Mouse (Mus musculus) embryonic facial prominence, embryonic 10.5 days (tissue): ENCODE data around the gene Krt32. TPM values are rescaled to one million over a fixed set of nuclear protein-coding genes. Genes with fewer than 3 reads are reported as not detected.

ENCODE experiments used
- DNase-seq: peaks from one replicate; pipeline ENCODE4 v3.0.0-alpha.2; 2017; ENCODE audit warnings: low spot score
- H3K27ac ChIP-seq: fragments of 300-500 bp; sonication (generic); replicated peaks from 2 replicates; pipeline ENCODE4 v1.5.1; 2016; ENCODE audit warnings: mild to moderate bottlenecking
- H3K27me3 ChIP-seq: fragments of 300-500 bp; sonication (generic); replicated peaks from 2 replicates; pipeline ENCODE4 v1.6.1; 2016; ENCODE audit warnings: low read depth, mild to moderate bottlenecking; ENCODE audit not compliant: poor library complexity, severe bottlenecking
- H3K36me3 ChIP-seq: fragments of 300-500 bp; sonication (generic); replicated peaks from 2 replicates; pipeline ENCODE4 v1.6.1; 2016; ENCODE audit warnings: mild to moderate bottlenecking, moderate library complexity
- H3K4me1 ChIP-seq: fragments of 300-500 bp; sonication (generic); 2 replicates; pipeline ENCODE4 v1.6.1; 2016
- H3K4me3 ChIP-seq: fragments of 300-500 bp; sonication (generic); 2 replicates; pipeline ENCODE4 v1.5.1; 2016; ENCODE audit warnings: mild to moderate bottlenecking, moderate library complexity
- H3K9me3 ChIP-seq: fragments of 300-500 bp; sonication (generic); 2 replicates; pipeline ENCODE4 v1.6.1; 2016; ENCODE audit warnings: mild to moderate bottlenecking
- WGBS: fragments of 180-500 bp; shearing (Covaris S2); methylation state at CpG from one replicate; pipeline ENCODE4 v1.1.7; 2016; 5-methylcytosine and 5-hydroxymethylcytosine counted together
- polyA plus RNA-seq: library from polyadenylated mRNA; unstranded; fragments of >200 nt; fragmentation: Nextera tagmentation; extraction: Ambion mirVana; gene quantifications from 2 replicates; pipeline ENCODE4 v1.2.1, GENCODE M21; 2016

Gene Krt32
- polyA plus RNA-seq, 1 experiment from 2014 or later, result not detected

DNA sequence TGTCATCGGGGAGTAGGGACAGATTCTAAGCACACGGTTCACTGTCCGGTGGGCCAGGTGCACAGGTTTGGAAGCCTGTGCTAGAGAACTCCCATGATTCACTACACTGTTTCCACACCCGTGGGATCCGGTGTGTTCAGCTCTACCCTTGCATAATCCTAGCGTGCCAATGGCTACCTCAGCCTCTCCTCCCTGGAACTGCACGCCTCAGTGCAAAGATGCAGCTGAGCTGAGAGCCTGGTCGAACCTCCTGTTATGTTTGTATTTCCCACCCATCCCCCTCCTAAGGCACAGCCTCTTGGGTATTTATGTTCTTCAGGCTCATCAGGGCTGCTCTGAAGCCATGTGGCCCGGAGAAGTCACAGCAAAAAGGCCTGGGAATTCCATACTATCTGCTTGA, 9.8 kb upstream of the Krt32 start:
- no peak overlapping the region for H3K27ac ChIP-seq
- 74% methylated on average over 9 of the region's 9 CpGs for WGBS
- no peaks in the 10 kb centered on the region for H3K36me3 ChIP-seq
- H3K4me3 ChIP-seq, result no peak overlapping the region
- no peak for DNase-seq
- peaks cover 17% of the 10 kb centered on the region for H3K4me1 ChIP-seq
- no peaks in the 10 kb centered on the region for H3K27me3 ChIP-seq
- no peaks in the 10 kb centered on the region for H3K9me3 ChIP-seq

- Histone ChIP-seq H3K4me3 (no peak within 1 kb of the TSS), H3K4me1 (peaks cover 19% of the 10 kb centered on the region), H3K27me3 (no peaks in the 10 kb centered on the region), H3K36me3 (no peaks in the 10 kb centered on the region), H3K9me3 (no peaks in the 10 kb centered on the region), H3K27ac (no peak within 1 kb of the TSS)
- no peak for DNase-seq
- 86% methylated on average over 9 of the region's 9 CpGs for whole genome bisulfite sequencing
Measured at GRCm38 (mm10) chr11:100096141-100096540, 8.1 kb upstream of the Krt32 start, which contains the start of gene Krt35. Gene Krt35, minus strand, starts transcription at chr11:100096241.

GRCm38 (mm10) chr11:100088378-100089025, 476 bp upstream of the Krt32 start:
- H3K27me3 ChIP-seq, result no peaks in the 10 kb centered on the region
- H3K27ac ChIP-seq, result no peak overlapping the region
- 0 out of 2 replicates have a peak, but pooled peaks cover 2% of the 10 kb centered on the region for H3K9me3 ChIP-seq
- peaks cover 2% of the 10 kb centered on the region; the same call in 1 of the 2 replicates for H3K4me1 ChIP-seq
- H3K36me3 ChIP-seq, result no peaks in the 10 kb centered on the region
- WGBS, result 70% methylated on average over 7 of the region's 7 CpGs
- H3K4me3 ChIP-seq, result no peak overlapping the region
- no peak for DNase-seq

DNA sequence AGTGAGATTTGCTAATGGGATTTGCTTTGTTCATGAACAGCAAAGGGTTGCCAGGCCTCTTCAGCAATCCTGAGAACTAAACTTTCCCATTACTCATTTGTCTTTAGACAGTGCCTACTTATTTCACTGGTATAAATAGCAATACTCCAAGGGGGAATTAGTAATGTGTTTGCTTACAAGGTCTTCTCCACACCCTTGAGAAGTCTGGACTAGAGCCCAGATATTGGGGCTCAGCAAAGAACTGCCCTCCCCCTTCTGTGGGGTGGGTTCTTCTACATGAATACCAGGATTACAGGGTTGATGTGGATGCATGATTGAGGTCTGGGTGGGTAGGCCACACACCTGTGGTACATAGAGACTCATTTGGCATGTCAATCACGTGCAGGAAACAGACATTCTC, 14.2 kb downstream of the Krt32 start:
- no peak for DNase-seq
- 64% methylated on average over 1 of the region's 1 CpGs for WGBS
- no peaks in the 10 kb centered on the region for H3K4me1 ChIP-seq
- H3K9me3 ChIP-seq, result no peaks in the 10 kb centered on the region
- H3K36me3 ChIP-seq, result no peaks in the 10 kb centered on the region
- H3K4me3 ChIP-seq, result no peak overlapping the region
- H3K27me3 ChIP-seq, result no peaks in the 10 kb centered on the region
- H3K27ac ChIP-seq, result no peak overlapping the region

DNA sequence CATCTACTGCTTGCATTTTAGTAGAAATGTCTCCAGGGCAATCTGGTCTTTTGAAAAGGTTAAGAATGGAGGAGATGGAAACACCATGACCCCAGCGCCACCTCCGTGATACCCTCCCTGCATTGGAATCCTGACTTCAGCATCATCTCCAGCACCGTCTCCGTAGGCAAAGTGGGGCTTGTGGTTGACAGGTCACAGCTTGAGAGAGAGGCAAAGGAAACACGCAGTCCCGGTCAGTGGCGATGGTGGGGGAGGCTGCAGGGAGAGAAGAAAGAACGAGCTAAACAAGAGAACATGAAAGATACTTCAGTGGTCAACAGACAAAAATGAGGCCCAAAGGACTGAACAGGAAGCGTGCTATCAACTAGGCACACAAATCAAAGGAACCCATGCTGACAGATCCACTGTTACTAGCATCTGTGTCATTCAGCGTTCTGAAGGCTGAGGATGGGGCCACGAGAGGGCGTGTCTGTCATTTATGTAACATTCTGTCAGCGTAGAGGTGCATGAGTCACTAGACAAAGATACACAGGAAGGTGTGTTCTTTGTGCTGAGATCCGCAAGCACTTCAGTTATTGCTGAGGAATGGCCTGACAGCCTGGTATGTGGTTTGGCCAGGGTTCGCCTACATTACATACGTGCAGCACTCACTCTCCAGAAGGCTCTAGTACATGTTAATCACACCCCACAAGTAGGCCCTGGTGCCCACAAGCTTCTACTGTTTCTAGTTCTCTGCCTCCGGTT, 20.6 kb downstream of the Krt32 start:
- Histone ChIP-seq H3K27ac (no peak overlapping the region), H3K36me3 (no peaks in the 10 kb centered on the region), H3K27me3 (no peaks in the 10 kb centered on the region), H3K9me3 (no peaks in the 10 kb centered on the region), H3K4me1 (no peaks in the 10 kb centered on the region), H3K4me3 (no peak overlapping the region)
- DNase-seq, result no peak
- WGBS, result 84% methylated on average over 17 of the region's 17 CpGs

DNA sequence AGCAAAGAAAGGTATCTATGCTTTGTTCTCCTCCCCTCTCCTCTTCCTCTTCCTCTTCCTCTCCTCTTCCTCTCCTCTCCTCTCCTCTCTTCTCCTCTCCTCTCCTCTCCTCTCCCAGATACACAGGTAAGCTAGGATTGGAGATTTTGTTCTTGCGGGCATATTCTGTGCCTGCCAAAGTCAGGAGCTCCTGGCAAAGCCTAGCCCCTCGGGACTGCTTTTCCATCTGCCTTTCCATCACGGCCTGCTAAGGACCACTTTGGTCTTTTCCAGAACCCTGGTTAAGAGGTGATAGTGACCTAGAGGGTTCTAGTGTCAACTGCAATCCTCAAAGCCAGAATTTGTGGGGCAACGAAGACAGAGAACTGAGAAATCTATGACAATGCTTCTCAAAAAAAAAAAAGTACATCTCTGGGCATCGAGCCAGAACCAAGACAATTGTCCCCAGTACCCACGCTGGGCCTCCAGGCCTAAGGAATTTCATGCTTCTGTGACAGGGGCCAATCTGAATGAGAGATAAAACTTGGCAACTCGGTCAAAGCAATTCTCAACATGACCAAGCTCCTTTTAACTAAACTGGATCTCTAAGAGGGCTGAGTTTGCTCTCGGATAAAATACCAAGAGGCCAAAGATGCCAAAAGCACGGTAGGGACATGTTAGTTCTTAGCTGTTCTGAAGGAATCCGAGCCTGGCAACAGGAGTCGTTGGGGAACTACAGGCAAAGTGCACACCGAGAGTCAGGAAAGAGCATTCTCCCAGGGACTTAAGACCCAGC, 21.6 kb downstream of the Krt32 start:
- Histone ChIP-seq H3K36me3 (no peaks in the 10 kb centered on the region), H3K27me3 (no peaks in the 10 kb centered on the region), H3K4me3 (no peak overlapping the region), H3K27ac (no peak overlapping the region), H3K9me3 (no peaks in the 10 kb centered on the region), H3K4me1 (no peaks in the 10 kb centered on the region)
- WGBS, result 85% methylated on average over 12 of the region's 12 CpGs
- no peak for DNase-seq

DNA sequence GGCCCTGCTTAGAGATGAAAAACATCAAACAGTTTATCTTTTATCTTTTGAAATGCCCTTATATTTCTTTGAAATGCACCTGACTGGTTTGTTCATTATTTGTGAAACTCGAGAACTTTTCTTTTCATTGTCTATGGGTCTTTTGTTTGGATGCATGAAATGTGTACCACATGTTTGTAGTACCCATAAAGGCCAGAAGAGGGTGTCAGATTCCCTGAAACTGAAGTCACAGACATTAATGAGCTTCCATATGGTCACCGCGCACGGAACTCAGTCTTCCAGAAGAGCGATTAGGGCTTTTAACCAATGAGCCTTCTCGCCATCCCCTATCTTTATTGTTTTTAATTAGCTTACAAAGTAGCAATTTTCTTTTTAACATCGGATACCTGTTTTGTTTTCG, 29.2 kb downstream of the Krt32 start:
- DNase-seq, result no peak

GRCm38 (mm10) chr11:100055686-100056655, 32.1 kb downstream of the Krt32 start:
- no peaks in the 10 kb centered on the region for H3K4me1 ChIP-seq
- 77% methylated on average over 9 of the region's 9 CpGs for WGBS
- no peaks in the 10 kb centered on the region for H3K27me3 ChIP-seq
- no peaks in the 10 kb centered on the region for H3K36me3 ChIP-seq
- H3K4me3 ChIP-seq, result no peak overlapping the region
- no peaks in the 10 kb centered on the region for H3K9me3 ChIP-seq
- DNase-seq, result no peak
- H3K27ac ChIP-seq, result no peak overlapping the region

More for the DNA sequence above, 29.2 kb downstream of the Krt32 start:
- WGBS, result 74% methylated on average over 8 of the region's 8 CpGs
- Histone ChIP-seq H3K27ac (no peak overlapping the region), H3K27me3 (no peaks in the 10 kb centered on the region), H3K9me3 (no peaks in the 10 kb centered on the region), H3K4me1 (no peaks in the 10 kb centered on the region), H3K36me3 (no peaks in the 10 kb centered on the region), H3K4me3 (no peak overlapping the region)

DNA sequence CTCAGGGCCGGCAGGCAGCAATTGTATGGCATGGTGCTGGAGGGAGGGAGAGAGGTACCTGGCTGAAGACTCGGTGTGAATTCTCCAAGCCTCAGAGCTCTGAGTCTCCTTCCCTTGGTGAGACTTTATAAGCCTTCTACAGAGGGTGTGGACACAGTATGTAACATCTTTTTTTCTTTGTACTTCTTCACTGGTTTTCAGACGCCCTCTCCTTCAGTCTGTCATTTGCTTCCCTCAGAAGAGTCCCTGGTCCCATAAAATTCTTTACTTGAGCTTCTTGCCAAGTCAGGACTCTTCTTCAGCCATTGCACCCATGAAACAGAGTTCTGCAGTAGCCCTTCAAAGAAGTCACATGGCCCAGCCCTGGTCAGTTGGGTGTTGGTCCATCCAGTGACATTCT, 37.6 kb downstream of the Krt32 start, which contains the start of gene Krt31:
Gene Krt31 (minus strand): TSS at position 101 of the 400 bp plus-strand sequence.
- no peak for DNase-seq
- WGBS, result 86% methylated on average over 3 of the region's 3 CpGs

DNA sequence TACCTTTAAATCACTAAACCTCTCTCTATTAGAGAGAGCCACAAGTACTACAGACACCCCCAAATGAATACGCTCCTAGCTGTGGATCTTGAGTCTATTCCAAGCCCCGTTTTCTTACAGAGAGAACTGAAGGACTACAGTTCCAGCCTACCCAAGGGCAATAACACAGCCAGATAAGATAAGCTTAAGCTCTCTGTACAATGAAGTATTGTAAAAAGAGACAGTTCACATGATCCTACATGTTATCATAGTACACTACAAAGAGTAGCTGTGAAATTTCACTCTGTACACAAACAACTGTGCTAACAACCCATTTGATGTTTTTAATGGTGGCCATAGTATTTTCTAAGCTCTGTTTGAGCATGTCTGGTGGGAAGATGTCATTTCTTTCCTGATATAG, 40.8 kb downstream of the Krt32 start:
- WGBS, result 91% methylated on average over 2 of the region's 2 CpGs
- no peak for DNase-seq
- H3K9me3 ChIP-seq, result no peaks in the 10 kb centered on the region
- H3K27me3 ChIP-seq, result no peaks in the 10 kb centered on the region
- no peaks in the 10 kb centered on the region for H3K36me3 ChIP-seq
- H3K27ac ChIP-seq, result no peak overlapping the region
- H3K4me1 ChIP-seq, result no peaks in the 10 kb centered on the region
- no peak overlapping the region for H3K4me3 ChIP-seq

More for the DNA sequence above, 37.6 kb downstream of the Krt32 start, which contains the start of gene Krt31:
- H3K27me3 ChIP-seq, result no peaks in the 10 kb centered on the region
- no peaks in the 10 kb centered on the region for H3K36me3 ChIP-seq
- no peaks in the 10 kb centered on the region for H3K9me3 ChIP-seq
- no peaks in the 10 kb centered on the region for H3K4me1 ChIP-seq
- H3K27ac ChIP-seq, result no peak within 1 kb of the TSS
- H3K4me3 ChIP-seq, result no peak within 1 kb of the TSS

DNA sequence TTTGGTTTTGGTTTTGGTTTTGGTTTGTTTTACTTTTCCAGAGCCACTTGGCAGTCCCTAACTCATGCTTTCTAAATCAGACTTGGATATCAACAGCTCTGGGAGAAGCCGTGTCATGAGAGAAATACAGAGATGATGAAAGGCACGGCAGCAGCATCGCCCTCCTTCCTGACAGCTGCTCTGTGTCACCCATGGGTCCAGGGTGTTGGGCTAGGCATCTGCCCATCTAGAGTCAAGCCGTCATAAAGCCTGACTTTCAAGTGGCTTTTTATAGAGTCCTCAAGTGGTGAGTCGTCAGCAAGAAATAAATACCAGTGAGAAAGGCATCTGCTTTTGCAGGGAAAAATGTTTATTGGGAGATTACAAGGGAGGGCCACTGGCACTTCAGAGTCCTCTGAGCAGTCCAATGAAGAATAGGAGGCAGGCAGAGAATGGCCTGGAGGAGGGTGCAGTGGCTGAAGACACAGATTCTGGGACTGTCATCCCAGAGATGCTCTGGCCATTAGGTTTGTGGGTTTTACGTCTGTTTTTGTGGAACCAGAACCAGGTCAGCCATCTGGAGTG, 41.6 kb downstream of the Krt32 start:
- Histone ChIP-seq H3K9me3 (no peaks in the 10 kb centered on the region), H3K4me3 (no peak overlapping the region), H3K27me3 (no peaks in the 10 kb centered on the region), H3K27ac (no peak overlapping the region), H3K36me3 (no peaks in the 10 kb centered on the region), H3K4me1 (no peaks in the 10 kb centered on the region)
- 93% methylated on average over 6 of the region's 6 CpGs for WGBS
- no peak for DNase-seq
